Mouse (Mus musculus) limb, embryonic 14.5 days (tissue): ENCODE measurements at regions not wholly inside any gene's neighbourhood (a gene's known extent, or its start where the extent isn't known, plus 50 kb on each side); places are given as distances from the start of the nearest gene placed in this dataset.

Experiments
- ATAC-seq: fragments of 200-750 bp; cut with Nextera tagmentation; 2 replicates; pipeline ENCODE4 v1.8.0; 2017; ENCODE audit warnings: low read depth, moderate number of reproducible peaks, moderate TSS enrichment; ENCODE audit not compliant: low FRiP score
- DNase-seq: peaks from one replicate; pipeline ENCODE4 v3.0.0-alpha.2; 2015; ENCODE audit warnings: low spot score
- H3K27ac ChIP-seq: fragments of 300-500 bp; sonication (generic); replicated peaks from 2 replicates; pipeline ENCODE4 v1.5.1; 2014; ENCODE audit warnings: low read depth, mild to moderate bottlenecking, low read length, moderate library complexity, mixed read lengths
- H3K27me3 ChIP-seq: fragments of 300-500 bp; sonication (generic); 2 replicates; pipeline ENCODE4 v1.6.1; 2014; ENCODE audit warnings: low read length, mixed read lengths; ENCODE audit not compliant: control insufficient read depth, insufficient read depth
- H3K36me3 ChIP-seq: fragments of 300-500 bp; sonication (generic); 2 replicates; pipeline ENCODE4 v1.6.1; 2014; ENCODE audit warnings: mild to moderate bottlenecking, low read length, moderate library complexity, mixed read lengths; ENCODE audit not compliant: control insufficient read depth, insufficient read depth
- H3K4me1 ChIP-seq: fragments of 300-500 bp; sonication (generic); 2 replicates; pipeline ENCODE4 v1.6.1; 2014; ENCODE audit warnings: antibody characterized with exemption, low read length, mixed read lengths; ENCODE audit not compliant: control insufficient read depth, insufficient read depth
- H3K4me2 ChIP-seq: fragments of 300-500 bp; sonication (generic); replicated peaks from 2 replicates; pipeline ENCODE4 v1.6.1; 2014; ENCODE audit warnings: low read depth, mild to moderate bottlenecking, low read length, moderate library complexity; ENCODE audit not compliant: severe bottlenecking
- H3K4me3 ChIP-seq: fragments of 300-500 bp; sonication (generic); replicated peaks from 2 replicates; pipeline ENCODE4 v1.5.1; 2014; ENCODE audit warnings: low read length
- H3K9ac ChIP-seq: fragments of 300-500 bp; sonication (generic); 2 replicates; pipeline ENCODE4 v1.6.1; 2014; ENCODE audit warnings: mild to moderate bottlenecking, low read depth, low read length, moderate library complexity; ENCODE audit not compliant: severe bottlenecking
- H3K9me3 ChIP-seq: fragments of 300-500 bp; sonication (generic); 2 replicates; pipeline ENCODE4 v1.6.1; 2016; ENCODE audit warnings: low read length; ENCODE audit not compliant: control insufficient read depth
- POLR2A ChIP-seq: fragments of 200-500 bp; IDR thresholded peaks from 2 replicates; pipeline ENCODE4 v1.8.0; 2012; ENCODE audit warnings: inconsistent platforms, mild to moderate bottlenecking, moderate library complexity, borderline replicate concordance; ENCODE audit not compliant: insufficient read depth, insufficient read length; ENCODE audit errors: extremely low read depth
- WGBS: fragments of 180-500 bp; shearing (Covaris S2); extraction: QIAGEN DNeasy Blood & Tissue Kit; methylation state at CpG from one replicate; pipeline ENCODE4 v1.1.7; 2014; 5-methylcytosine and 5-hydroxymethylcytosine counted together

DNA sequence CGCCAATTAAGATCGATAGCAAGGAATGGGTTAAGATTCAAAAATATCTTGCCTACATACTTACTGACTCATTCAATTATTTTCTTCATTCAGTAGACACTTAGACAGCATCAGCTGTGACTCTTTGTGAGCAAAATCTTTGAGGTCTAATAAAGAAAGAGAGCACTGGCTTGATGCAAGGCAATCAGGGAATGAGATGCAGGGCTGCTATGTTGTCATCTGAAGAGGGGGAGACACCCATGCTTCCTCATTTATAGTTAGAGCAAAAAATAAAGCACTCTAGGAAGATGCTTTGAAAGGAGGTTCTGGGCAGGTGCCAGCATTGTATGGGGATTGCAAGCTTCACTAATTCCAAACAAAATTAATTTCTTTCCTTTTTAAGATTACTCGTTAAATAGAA, 228.0 kb downstream of the Ttll7 start:
- H3K9me3 ChIP-seq: no peaks in the 10 kb centered on the region
- H3K4me1 ChIP-seq: peaks cover 5% of the 10 kb centered on the region; the same call in 1 of the 2 replicates
- no peak for TF ChIP-seq POLR2A
- no peaks in the 10 kb centered on the region for H3K27me3 ChIP-seq
- no peaks in the 10 kb centered on the region for H3K36me3 ChIP-seq
- H3K27ac ChIP-seq: no peak overlapping the region
- ATAC-seq (no peak), DNase-seq (no peak)
- no peak overlapping the region for H3K9ac ChIP-seq
- 94% methylated on average over 3 of the region's 3 CpGs for WGBS
- H3K4me2 ChIP-seq: no peak overlapping the region
- no peak overlapping the region for H3K4me3 ChIP-seq

DNA sequence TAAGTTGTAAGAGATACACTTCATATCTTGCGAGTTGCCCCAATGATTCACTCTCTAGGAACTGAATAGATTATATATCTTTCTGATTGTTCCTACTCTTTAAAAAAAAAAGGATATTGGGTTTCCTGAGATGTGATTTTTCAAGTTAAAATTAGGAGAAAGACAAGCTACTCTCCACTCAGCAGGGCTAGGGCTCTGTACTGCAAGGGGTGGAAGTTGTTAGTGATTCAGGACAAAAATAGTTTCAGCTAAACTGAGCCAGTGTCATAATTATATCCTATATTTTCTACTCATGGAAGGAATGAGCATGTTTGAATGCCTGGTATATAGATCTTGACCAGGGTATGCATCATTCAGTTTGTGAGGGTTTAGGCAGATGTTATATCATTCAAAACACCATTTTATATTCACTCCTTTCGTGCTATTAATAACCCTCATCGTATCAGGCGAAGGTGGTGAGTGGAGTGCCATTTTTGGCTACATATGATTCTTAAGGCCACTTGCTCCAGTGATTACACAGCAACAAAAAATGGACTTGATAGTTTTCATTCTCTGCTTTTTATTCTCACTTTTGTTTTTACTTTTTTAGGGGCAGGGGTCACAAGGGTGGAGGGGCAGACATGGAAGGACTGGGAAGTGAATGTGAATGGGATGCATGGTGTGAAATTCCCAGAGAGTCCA, 228.7 kb downstream of the Ttll7 start:
- Histone ChIP-seq H3K4me2 (no peak overlapping the region), H3K9ac (no peak overlapping the region), H3K9me3 (no peaks in the 10 kb centered on the region), H3K36me3 (no peaks in the 10 kb centered on the region), H3K27me3 (no peaks in the 10 kb centered on the region), H3K4me1 (peaks cover 9% of the 10 kb centered on the region; the same call in 1 of the 2 replicates), H3K4me3 (no peak overlapping the region), H3K27ac (no peak overlapping the region)
- DNase-seq (no peak), ATAC-seq (no peak)
- 85% methylated on average over 4 of the region's 4 CpGs for WGBS
- no peak for TF ChIP-seq POLR2A

DNA sequence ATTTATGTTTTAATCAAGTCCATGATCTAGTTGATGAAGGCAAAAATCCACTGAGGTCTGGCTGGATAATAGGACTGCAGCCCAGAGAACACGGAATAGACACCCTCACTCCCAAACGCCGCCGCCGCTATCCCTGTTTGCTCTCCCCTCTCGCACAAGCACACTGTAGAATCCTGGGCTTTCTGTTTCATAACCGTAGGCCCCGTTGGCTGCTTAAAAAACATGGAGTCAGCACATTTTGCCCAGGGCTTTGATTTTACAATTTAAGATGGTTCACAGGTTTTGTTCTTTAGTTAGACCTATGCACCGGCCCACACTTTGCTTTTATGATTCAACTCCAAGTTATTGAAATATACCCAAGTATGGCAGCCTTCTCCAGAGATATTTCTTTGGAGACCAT, 229.6 kb downstream of the Ttll7 start:
- Histone ChIP-seq H3K4me2 (no peak overlapping the region), H3K36me3 (no peaks in the 10 kb centered on the region), H3K9me3 (no peaks in the 10 kb centered on the region), H3K27me3 (no peaks in the 10 kb centered on the region), H3K4me1 (peaks cover 9% of the 10 kb centered on the region; the same call in 1 of the 2 replicates), H3K27ac (no peak overlapping the region), H3K9ac (no peak overlapping the region), H3K4me3 (no peak overlapping the region)
- DNase-seq (no peak), ATAC-seq (no peak)
- WGBS: 82% methylated on average over 9 of the region's 9 CpGs
- no peak for TF ChIP-seq POLR2A

DNA sequence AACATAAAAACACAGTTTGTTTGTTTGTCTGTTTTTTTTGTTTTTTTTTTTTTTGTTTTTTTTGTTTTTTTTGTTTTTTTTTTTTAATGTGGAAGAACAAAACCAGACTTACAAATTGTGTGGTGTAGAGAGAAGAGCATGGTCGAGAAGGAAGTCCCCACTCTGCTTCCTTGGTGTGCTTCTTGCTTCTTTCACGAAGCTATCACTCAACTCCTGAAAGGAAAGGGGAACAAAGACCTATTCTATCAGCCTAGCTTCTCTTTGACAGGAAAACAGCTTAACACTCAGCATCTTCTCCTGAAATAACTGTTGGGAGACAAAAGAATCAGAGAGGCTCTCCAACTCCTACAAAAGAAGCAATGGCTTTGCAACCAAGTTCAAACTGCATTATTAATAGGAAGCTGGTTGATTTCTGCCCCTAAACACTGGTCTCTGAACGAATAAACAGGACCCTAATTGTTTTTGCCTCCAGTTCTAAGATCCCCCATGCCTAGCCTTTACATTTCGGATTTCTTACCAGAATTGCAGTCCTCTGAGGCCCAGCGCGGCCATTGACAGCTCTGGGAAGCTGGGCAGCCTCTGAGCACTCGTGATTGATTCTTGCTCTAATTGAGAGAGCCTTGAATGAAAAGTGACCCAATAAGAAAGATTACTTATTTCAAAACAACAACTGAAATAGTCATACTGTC, 230.2 kb downstream of the Ttll7 start:
- H3K9ac ChIP-seq: no peak overlapping the region
- H3K27me3 ChIP-seq: no peaks in the 10 kb centered on the region
- no peak for DNase-seq
- H3K9me3 ChIP-seq: no peaks in the 10 kb centered on the region
- no peak overlapping the region for H3K27ac ChIP-seq
- no peak overlapping the region for H3K4me3 ChIP-seq
- no peaks in the 10 kb centered on the region for H3K36me3 ChIP-seq
- no peak for TF ChIP-seq POLR2A
- peaks cover 9% of the 10 kb centered on the region; the same call in 1 of the 2 replicates for H3K4me1 ChIP-seq
- WGBS: 50% methylated on average over 7 of the region's 7 CpGs
- ATAC-seq: no peak
- H3K4me2 ChIP-seq: no peak overlapping the region

DNA sequence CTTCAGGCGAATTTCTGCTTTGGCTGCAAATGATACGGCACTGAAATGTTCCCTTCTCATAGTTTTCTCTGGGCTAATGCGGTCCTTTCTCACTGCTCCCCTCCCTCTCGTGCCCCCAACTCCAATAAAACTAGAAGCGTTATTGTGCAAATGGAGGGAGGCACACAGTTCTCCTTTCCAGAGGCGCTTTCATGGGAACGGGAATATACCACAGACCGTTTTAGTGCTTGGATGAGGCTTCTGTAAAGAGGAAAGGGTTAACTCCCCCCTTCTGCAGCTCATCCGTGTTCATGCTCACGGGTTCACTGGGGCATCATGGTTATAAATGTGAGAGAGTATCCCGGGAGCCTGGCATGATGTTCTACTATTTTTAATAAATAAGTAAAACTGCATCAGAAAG, 231.2 kb downstream of the Ttll7 start:
- no peaks in the 10 kb centered on the region for H3K9me3 ChIP-seq
- TF ChIP-seq POLR2A: no peak
- H3K9ac ChIP-seq: no peak overlapping the region
- ATAC-seq (no peak), DNase-seq (no peak)
- WGBS: 31% methylated on average over 11 of the region's 11 CpGs
- no peak overlapping the region for H3K27ac ChIP-seq
- H3K4me1 ChIP-seq: peaks cover 9% of the 10 kb centered on the region; the same call in 1 of the 2 replicates
- peak overlapping the region; percentile 14 for H3K4me2 ChIP-seq
- H3K4me3 ChIP-seq: peak overlapping the region; percentile 8; the same call in 1 of the 2 replicates
- no peaks in the 10 kb centered on the region for H3K36me3 ChIP-seq
- no peaks in the 10 kb centered on the region for H3K27me3 ChIP-seq
